Mouse (Mus musculus) thymus, postnatal 10 days (tissue): Measurements from ENCODE around the gene Olfr469.
A peak's percentile ranks its signal among the peaks of the same experiment; 100 is the strongest.
"Not testable (repeated sequence)": the region's sequence is repeated elsewhere in the genome, so short reads cannot be mapped to it uniquely, and the experiment has no call there.

ENCODE experiments used
- DNase-seq, 2 experiments: peaks; one replicate each; pipeline ENCODE4 v3.0.0; 2021; ENCODE audit warnings: low spot score in 2 of 2

Gene Olfr469

GRCm38 (mm10) chr7:107825441-107825840 lies at the start of gene Olfr469:
Gene Olfr469 (minus strand): TSS chr7:107825541.
- not testable (repeated sequence) for DNase-seq

- not testable (repeated sequence) for DNase-seq
Observed at GRCm38 (mm10) chr7:107847390-107847789, 22.0 kb upstream of the Olfr469 start, which contains the start of gene Olfr470. Gene Olfr470 (minus strand): TSS chr7:107847490.

DNA sequence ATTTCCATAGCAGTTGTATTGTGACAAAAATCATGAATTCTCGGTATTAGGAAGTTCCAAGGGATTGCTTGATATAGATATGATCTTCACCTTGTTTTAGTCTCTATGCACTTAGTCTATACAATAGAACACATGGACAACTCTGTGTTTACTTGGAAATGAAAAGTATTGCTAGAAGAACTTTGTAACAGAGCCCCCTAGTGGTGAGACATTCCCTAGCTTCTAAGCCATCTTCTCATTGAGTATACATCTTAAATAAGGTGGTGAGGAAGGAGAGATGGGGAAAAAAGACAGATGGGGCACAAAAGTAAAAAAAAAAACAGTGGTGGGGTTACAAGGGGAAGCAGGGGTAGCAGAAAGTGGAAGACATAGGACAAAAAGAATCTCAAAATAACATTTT lies 16.4 kb upstream of the Olfr469 start:
- no peak for DNase-seq

- DNase-seq, result not testable (repeated sequence)
Observed at GRCm38 (mm10) chr7:107823867-107824266, 1.5 kb downstream of the Olfr469 start.

GRCm38 (mm10) chr7:107819442-107819841 lies 5.9 kb downstream of the Olfr469 start:
- DNase-seq, result no peak

DNA sequence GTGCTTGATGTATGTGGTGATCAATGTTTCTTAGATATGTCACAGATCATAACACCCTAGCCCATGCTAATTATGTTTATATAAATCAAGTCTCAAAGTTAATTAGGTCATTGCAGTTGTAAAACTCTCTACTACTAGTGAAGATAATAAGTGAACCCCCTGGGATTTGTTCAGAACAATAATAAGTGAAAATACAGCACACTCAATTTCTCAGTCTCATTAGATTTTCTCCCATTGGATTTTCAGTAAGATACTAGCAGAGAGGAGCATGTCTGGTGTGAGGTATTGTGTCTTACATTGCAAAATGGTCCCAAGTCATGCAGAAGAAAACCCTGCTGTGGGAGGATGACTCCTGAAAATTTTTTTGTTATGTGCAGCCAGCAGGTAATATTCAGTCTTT lies 13.4 kb downstream of the Olfr469 start, which contains the start of gene Olfr467:
Gene Olfr467, plus strand, starts transcription at position 301 of the 400 bp plus-strand sequence.
- no peak for DNase-seq

DNA sequence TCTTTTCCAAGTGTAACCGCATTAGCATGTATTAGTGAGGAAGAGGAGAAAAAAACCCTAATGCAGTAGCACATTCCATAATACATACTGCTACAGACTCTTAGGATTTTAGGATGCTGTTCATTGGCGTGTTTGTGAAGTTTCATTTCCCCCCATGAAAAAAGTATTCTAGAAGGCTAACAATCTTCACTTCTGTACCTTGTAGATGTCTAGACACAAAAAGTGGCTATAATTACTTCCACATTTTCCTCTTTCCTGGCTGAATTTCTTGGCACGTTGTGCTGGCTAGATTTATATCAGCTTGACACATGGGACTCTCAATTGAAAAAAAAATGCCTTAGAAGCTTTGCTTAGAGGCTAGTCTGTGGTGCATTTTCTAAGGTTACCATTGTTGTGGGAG lies 23.2 kb downstream of the Olfr469 start:
- DNase-seq, result no peak

- no peak for DNase-seq
Observed at GRCm38 (mm10) chr7:107801108-107801507, 24.2 kb downstream of the Olfr469 start, which contains the start of gene Ovch2. Gene Ovch2 (minus strand): TSS chr7:107801208.

DNA sequence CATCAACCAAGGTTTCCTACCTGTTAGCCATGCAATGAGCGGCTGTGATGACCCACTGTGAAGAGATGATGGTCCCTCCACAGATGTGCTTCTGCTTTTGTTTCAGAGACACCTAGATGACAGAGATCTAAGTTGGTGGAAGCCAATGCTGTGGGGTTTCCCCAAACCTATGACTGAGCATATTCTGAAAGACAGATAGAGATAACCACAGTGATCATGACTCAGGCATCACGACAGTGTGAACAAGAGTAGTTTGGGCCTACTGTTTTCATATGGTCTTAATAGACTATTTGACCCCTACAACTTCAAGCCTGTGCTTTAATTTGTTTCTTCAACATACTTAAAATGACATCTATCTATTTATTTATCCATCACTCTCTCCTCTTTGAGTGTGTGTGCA lies 28.8 kb downstream of the Olfr469 start:
- DNase-seq, result no peak

- no peak for DNase-seq
Observed at GRCm38 (mm10) chr7:107787977-107788620, 37.2 kb downstream of the Olfr469 start.

DNA sequence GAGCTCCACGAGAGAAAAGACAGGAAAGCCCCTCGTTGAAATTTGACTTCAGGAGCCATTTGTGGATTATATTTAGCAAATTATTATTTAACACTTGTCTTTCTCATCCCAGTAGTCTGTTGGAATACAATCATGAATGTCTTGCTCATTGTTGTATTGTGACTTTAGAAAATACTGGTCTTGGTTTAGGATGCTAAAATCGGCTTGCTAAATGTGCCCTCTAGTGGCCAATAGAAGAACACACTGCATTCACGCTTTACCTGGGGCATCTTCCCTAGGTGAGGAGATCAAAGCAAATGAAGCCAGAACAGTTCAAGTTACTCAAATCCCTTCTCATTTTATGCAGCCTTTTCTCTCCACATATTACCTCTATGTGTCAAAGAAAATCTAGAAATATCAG lies 45.7 kb downstream of the Olfr469 start:
- peak in 1 of 2 experiments; percentile 6 for DNase-seq

DNA sequence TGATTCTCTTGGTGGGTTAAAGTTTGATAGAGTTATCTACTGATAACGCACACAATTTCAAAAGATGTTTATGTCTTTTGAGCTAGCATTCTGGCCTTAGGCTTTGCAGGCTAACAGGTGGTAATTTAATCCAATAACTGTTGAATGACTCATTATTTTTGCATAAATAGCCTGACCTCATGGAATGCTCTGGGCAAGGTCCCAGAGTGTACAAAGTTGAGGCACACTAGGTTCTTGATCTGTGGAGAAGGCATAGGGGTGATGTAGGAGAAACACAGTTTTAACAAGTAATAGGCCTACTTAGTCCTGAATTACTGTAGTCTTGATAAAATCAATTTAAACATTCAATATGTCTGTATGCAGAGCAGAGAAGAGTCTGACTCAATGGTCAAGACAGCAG lies 47.1 kb downstream of the Olfr469 start:
- DNase-seq, result no peak

- DNase-seq, result no peak
Observed at GRCm38 (mm10) chr7:107770812-107771211, 54.5 kb downstream of the Olfr469 start.
